Mouse (Mus musculus) kidney, adult 9 months (tissue): ENCODE results near the gene Wfikkn1.
A peak's percentile ranks its signal among the peaks of the same experiment; 100 is the strongest.

Experiments used
- DNase-seq: peaks from one replicate; pipeline ENCODE4 v3.0.0; 2022

Wfikkn1 gene

GRCm38 (mm10) chr17:25835816-25836215, 44.8 kb downstream of the Wfikkn1 start:
- DNase-seq: peak; percentile 43

- no peak for DNase-seq
Observed at GRCm38 (mm10) chr17:25835301-25835700, 45.4 kb downstream of the Wfikkn1 start.

GRCm38 (mm10) chr17:25834595-25835222, 45.9 kb downstream of the Wfikkn1 start:
- DNase-seq: peak; percentile 42

- peak; percentile 91 for DNase-seq
Observed at GRCm38 (mm10) chr17:25833961-25834594, 46.6 kb downstream of the Wfikkn1 start.

GRCm38 (mm10) chr17:25833291-25833663, 47.4 kb downstream of the Wfikkn1 start, which contains the start of gene Stub1:
Gene Stub1, minus strand, starts transcription at chr17:25833404.
- peak; percentile 99 for DNase-seq

- DNase-seq: peak; percentile 100
Observed at GRCm38 (mm10) chr17:25832436-25833290, 48.0 kb downstream of the Wfikkn1 start.

GRCm38 (mm10) chr17:25831451-25832281, 49.0 kb downstream of the Wfikkn1 start:
- DNase-seq: peak; percentile 54

GRCm38 (mm10) chr17:25830806-25831431, 49.7 kb downstream of the Wfikkn1 start:
- DNase-seq: no peak

- DNase-seq: no peak
Observed at GRCm38 (mm10) chr17:25830200-25830753, 50.4 kb downstream of the Wfikkn1 start.

- DNase-seq: no peak
Observed at GRCm38 (mm10) chr17:25829558-25830017, 51.1 kb downstream of the Wfikkn1 start.

GRCm38 (mm10) chr17:25828712-25829557, 51.7 kb downstream of the Wfikkn1 start, which contains the start of gene Jmjd8:
Gene Jmjd8, plus strand, starts transcription at chr17:25828867.
- peak; percentile 86 for DNase-seq

GRCm38 (mm10) chr17:25828223-25828594, 52.4 kb downstream of the Wfikkn1 start:
- no peak for DNase-seq
